Mouse (Mus musculus): ENCODE data around the gene Utrn. TPM values are rescaled to one million over a fixed set of nuclear protein-coding genes. Genes with fewer than 3 reads are reported as not detected.
A peak's percentile ranks its signal among the peaks of the same experiment; 100 is the strongest.

Utrn gene
- polyA plus RNA-seq, 1 experiment from 2014 or later, result 68.5 TPM

GRCm38 (mm10) chr10:12579048-12579447 lies 290.1 kb downstream of the Utrn start:
- no peak overlapping the region for H3K27ac ChIP-seq (ENCODE audit: low read depth, low read length)
- 0 out of 2 replicates have a peak, but pooled peaks cover 2% of the 10 kb centered on the region for H3K4me1 ChIP-seq (ENCODE audit: control insufficient read depth, insufficient read depth, low read length)
- no peak overlapping the region for H3K9ac ChIP-seq (ENCODE audit: low read depth, low read length)
- no peaks in the 10 kb centered on the region for H3K9me3 ChIP-seq (replicated peaks; ENCODE audit: control insufficient read depth, low read length)
- H3K4me2 ChIP-seq, result no peak overlapping the region
- peak; percentile 55; the same call in 1 of the 2 replicates for ATAC-seq (replicated peaks; ENCODE audit: insufficient number of reproducible peaks, low FRiP score, low TSS enrichment)
- H3K27me3 ChIP-seq (ENCODE audit: control insufficient read depth, insufficient read depth, low read length), result no peaks in the 10 kb centered on the region
- 14% methylated on average over 1 of the region's 1 CpGs for WGBS (ENCODE audit: insufficient replicate concordance)
- H3K4me3 ChIP-seq (ENCODE audit: low read depth, low read length), result no peak overlapping the region
- no peaks in the 10 kb centered on the region for H3K36me3 ChIP-seq (ENCODE audit: control insufficient read depth, insufficient read depth, low read length)

GRCm38 (mm10) chr10:12575849-12576435 lies 293.2 kb downstream of the Utrn start:
- no peak overlapping the region for H3K27ac ChIP-seq (ENCODE audit: low read depth, low read length)
- H3K36me3 ChIP-seq (ENCODE audit: control insufficient read depth, insufficient read depth, low read length), result no peaks in the 10 kb centered on the region
- no peak for ATAC-seq (replicated peaks; ENCODE audit: insufficient number of reproducible peaks, low FRiP score, low TSS enrichment)
- H3K4me2 ChIP-seq, result no peak overlapping the region
- H3K4me1 ChIP-seq (ENCODE audit: control insufficient read depth, insufficient read depth, low read length), result peaks cover 12% of the 10 kb centered on the region
- H3K9ac ChIP-seq (ENCODE audit: low read depth, low read length), result no peak overlapping the region
- H3K4me3 ChIP-seq (ENCODE audit: low read depth, low read length), result no peak overlapping the region
- WGBS (ENCODE audit: insufficient replicate concordance), result 82% methylated on average over 8 of the region's 8 CpGs
- H3K27me3 ChIP-seq (ENCODE audit: control insufficient read depth, insufficient read depth, low read length), result no peaks in the 10 kb centered on the region
- H3K9me3 ChIP-seq (replicated peaks; ENCODE audit: control insufficient read depth, low read length), result no peaks in the 10 kb centered on the region

- 57% methylated on average over 10 of the region's 10 CpGs for WGBS (ENCODE audit: insufficient replicate concordance)
- H3K27ac ChIP-seq (ENCODE audit: low read depth, low read length), result no peak overlapping the region
Measured at GRCm38 (mm10) chr10:12574760-12575159, 294.4 kb downstream of the Utrn start.

GRCm38 (mm10) chr10:12573601-12574000 lies 295.6 kb downstream of the Utrn start:
- H3K27ac ChIP-seq (ENCODE audit: low read depth, low read length), result 0 out of 2 replicates have a peak overlapping the region, but pooled peaks have one; percentile 35
- no peak overlapping the region for H3K9ac ChIP-seq (ENCODE audit: low read depth, low read length)
- H3K27me3 ChIP-seq (ENCODE audit: control insufficient read depth, insufficient read depth, low read length), result no peaks in the 10 kb centered on the region
- no peak for ATAC-seq (replicated peaks; ENCODE audit: insufficient number of reproducible peaks, low FRiP score, low TSS enrichment)
- H3K4me3 ChIP-seq (ENCODE audit: low read depth, low read length), result no peak overlapping the region
- 5% methylated on average over 5 of the region's 6 CpGs for WGBS (ENCODE audit: insufficient replicate concordance)
- peaks cover 12% of the 10 kb centered on the region for H3K4me1 ChIP-seq (ENCODE audit: control insufficient read depth, insufficient read depth, low read length)
- H3K4me2 ChIP-seq, result peak overlapping the region; percentile 45
- H3K36me3 ChIP-seq (ENCODE audit: control insufficient read depth, insufficient read depth, low read length), result no peaks in the 10 kb centered on the region
- no peaks in the 10 kb centered on the region for H3K9me3 ChIP-seq (replicated peaks; ENCODE audit: control insufficient read depth, low read length)

More at GRCm38 (mm10) chr10:12574760-12575159, 294.4 kb downstream of the Utrn start:
- Histone ChIP-seq H3K9me3 (replicated peaks; ENCODE audit: control insufficient read depth, low read length) (no peaks in the 10 kb centered on the region), H3K9ac (ENCODE audit: low read depth, low read length) (no peak overlapping the region), H3K4me3 (ENCODE audit: low read depth, low read length) (no peak overlapping the region), H3K4me2 (no peak overlapping the region), H3K27me3 (ENCODE audit: control insufficient read depth, insufficient read depth, low read length) (no peaks in the 10 kb centered on the region), H3K36me3 (ENCODE audit: control insufficient read depth, insufficient read depth, low read length) (no peaks in the 10 kb centered on the region), H3K4me1 (ENCODE audit: control insufficient read depth, insufficient read depth, low read length) (peaks cover 12% of the 10 kb centered on the region)
- ATAC-seq (replicated peaks; ENCODE audit: insufficient number of reproducible peaks, low FRiP score, low TSS enrichment), result no peak

GRCm38 (mm10) chr10:12572759-12573158 lies 296.4 kb downstream of the Utrn start:
- ATAC-seq (replicated peaks; ENCODE audit: insufficient number of reproducible peaks, low FRiP score, low TSS enrichment), result no peak
- H3K4me3 ChIP-seq (ENCODE audit: low read depth, low read length), result no peak overlapping the region
- WGBS (ENCODE audit: insufficient replicate concordance), result 19% methylated on average over 4 of the region's 4 CpGs
- H3K27me3 ChIP-seq (ENCODE audit: control insufficient read depth, insufficient read depth, low read length), result no peaks in the 10 kb centered on the region
- no peaks in the 10 kb centered on the region for H3K36me3 ChIP-seq (ENCODE audit: control insufficient read depth, insufficient read depth, low read length)
- H3K9ac ChIP-seq (ENCODE audit: low read depth, low read length), result no peak overlapping the region
- H3K4me1 ChIP-seq (ENCODE audit: control insufficient read depth, insufficient read depth, low read length), result peaks cover 16% of the 10 kb centered on the region
- no peak overlapping the region for H3K4me2 ChIP-seq
- H3K27ac ChIP-seq (ENCODE audit: low read depth, low read length), result no peak overlapping the region
- H3K9me3 ChIP-seq (replicated peaks; ENCODE audit: control insufficient read depth, low read length), result no peaks in the 10 kb centered on the region

- H3K27ac ChIP-seq (ENCODE audit: low read depth, low read length), result no peak overlapping the region
- WGBS (ENCODE audit: insufficient replicate concordance), result 59% methylated on average over 4 of the region's 4 CpGs
- no peaks in the 10 kb centered on the region for H3K9me3 ChIP-seq (replicated peaks; ENCODE audit: control insufficient read depth, low read length)
- H3K36me3 ChIP-seq (ENCODE audit: control insufficient read depth, insufficient read depth, low read length), result no peaks in the 10 kb centered on the region
- ATAC-seq (replicated peaks; ENCODE audit: insufficient number of reproducible peaks, low FRiP score, low TSS enrichment), result no peak
- H3K4me3 ChIP-seq (ENCODE audit: low read depth, low read length), result no peak overlapping the region
- H3K4me1 ChIP-seq (ENCODE audit: control insufficient read depth, insufficient read depth, low read length), result 0 out of 2 replicates have a peak, but pooled peaks cover 4% of the 10 kb centered on the region
- H3K4me2 ChIP-seq, result no peak overlapping the region
- no peaks in the 10 kb centered on the region for H3K27me3 ChIP-seq (ENCODE audit: control insufficient read depth, insufficient read depth, low read length)
- H3K9ac ChIP-seq (ENCODE audit: low read depth, low read length), result no peak overlapping the region
Measured at GRCm38 (mm10) chr10:12564425-12564824, 304.7 kb downstream of the Utrn start.

- no peak overlapping the region for H3K4me2 ChIP-seq
- no peaks in the 10 kb centered on the region for H3K36me3 ChIP-seq (ENCODE audit: control insufficient read depth, insufficient read depth, low read length)
- H3K9ac ChIP-seq (ENCODE audit: low read depth, low read length), result no peak overlapping the region
- H3K4me3 ChIP-seq (ENCODE audit: low read depth, low read length), result no peak overlapping the region
- H3K9me3 ChIP-seq (replicated peaks; ENCODE audit: control insufficient read depth, low read length), result no peaks in the 10 kb centered on the region
- H3K4me1 ChIP-seq (ENCODE audit: control insufficient read depth, insufficient read depth, low read length), result no peaks in the 10 kb centered on the region
- H3K27me3 ChIP-seq (ENCODE audit: control insufficient read depth, insufficient read depth, low read length), result no peaks in the 10 kb centered on the region
- WGBS (ENCODE audit: insufficient replicate concordance), result 79% methylated on average over 5 of the region's 5 CpGs
- H3K27ac ChIP-seq (ENCODE audit: low read depth, low read length), result no peak overlapping the region
- ATAC-seq (replicated peaks; ENCODE audit: insufficient number of reproducible peaks, low FRiP score, low TSS enrichment), result no peak
Measured at GRCm38 (mm10) chr10:12558810-12559209, 310.4 kb downstream of the Utrn start.

GRCm38 (mm10) chr10:12554090-12554718 lies 315.0 kb downstream of the Utrn start:
- Histone ChIP-seq H3K9ac (ENCODE audit: low read depth, low read length) (no peak overlapping the region), H3K4me3 (ENCODE audit: low read depth, low read length) (no peak overlapping the region), H3K27ac (ENCODE audit: low read depth, low read length) (no peak overlapping the region), H3K27me3 (ENCODE audit: control insufficient read depth, insufficient read depth, low read length) (no peaks in the 10 kb centered on the region), H3K9me3 (replicated peaks; ENCODE audit: control insufficient read depth, low read length) (no peaks in the 10 kb centered on the region), H3K36me3 (ENCODE audit: control insufficient read depth, insufficient read depth, low read length) (no peaks in the 10 kb centered on the region), H3K4me1 (ENCODE audit: control insufficient read depth, insufficient read depth, low read length) (peaks cover 5% of the 10 kb centered on the region; the same call in 1 of the 2 replicates), H3K4me2 (no peak overlapping the region)
- WGBS (ENCODE audit: insufficient replicate concordance), result 77% methylated on average over 2 of the region's 2 CpGs
- no peak for ATAC-seq (replicated peaks; ENCODE audit: insufficient number of reproducible peaks, low FRiP score, low TSS enrichment)

GRCm38 (mm10) chr10:12552890-12553278 lies 316.3 kb downstream of the Utrn start:
- Histone ChIP-seq H3K27ac (ENCODE audit: low read depth, low read length) (no peak overlapping the region), H3K36me3 (ENCODE audit: control insufficient read depth, insufficient read depth, low read length) (no peaks in the 10 kb centered on the region), H3K9ac (ENCODE audit: low read depth, low read length) (no peak overlapping the region), H3K27me3 (ENCODE audit: control insufficient read depth, insufficient read depth, low read length) (no peaks in the 10 kb centered on the region), H3K4me3 (ENCODE audit: low read depth, low read length) (no peak overlapping the region), H3K4me2 (no peak overlapping the region), H3K9me3 (replicated peaks; ENCODE audit: control insufficient read depth, low read length) (no peaks in the 10 kb centered on the region), H3K4me1 (ENCODE audit: control insufficient read depth, insufficient read depth, low read length) (peaks cover 13% of the 10 kb centered on the region)
- ATAC-seq (replicated peaks; ENCODE audit: insufficient number of reproducible peaks, low FRiP score, low TSS enrichment), result no peak
- 72% methylated on average over 5 of the region's 5 CpGs for WGBS (ENCODE audit: insufficient replicate concordance)
